Mouse (Mus musculus) lung, postnatal 0 days (tissue): ENCODE results near the gene Psmd9.

Experiments used
- CTCF ChIP-seq: IDR thresholded peaks from 2 replicates; pipeline ENCODE4 v1.5.1; 2016; ENCODE audit warnings: antibody characterized with exemption, mild to moderate bottlenecking
- EP300 ChIP-seq: IDR thresholded peaks from 2 replicates; pipeline ENCODE4 v1.6.1; 2016; ENCODE audit warnings: antibody characterized with exemption, mild to moderate bottlenecking, control low read depth

DNA sequence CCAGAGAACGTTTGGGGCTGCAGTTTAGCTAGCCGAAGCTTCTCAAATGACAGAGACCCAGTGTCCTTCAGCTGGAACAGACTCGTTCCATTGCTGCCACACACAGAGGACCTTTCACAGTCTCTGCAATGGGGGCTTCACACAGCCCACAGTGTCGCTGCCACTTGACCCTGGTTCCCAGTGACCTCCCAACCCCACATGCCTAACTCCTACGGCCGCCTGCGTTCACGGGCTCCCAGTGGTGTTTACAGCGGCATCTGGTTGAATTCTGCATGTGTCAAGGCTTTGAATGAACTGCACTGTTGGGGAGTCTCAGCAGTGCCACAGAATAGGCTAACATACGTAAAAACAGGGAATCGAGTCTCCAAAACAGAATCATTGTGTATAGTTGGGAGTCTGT is 101.7 kb downstream of the Psmd9 start:
- TF ChIP-seq EP300 (no peak), CTCF (no peak)
